Mouse (Mus musculus): Measurements from ENCODE around the gene Olfr91.
"Not testable (repeated sequence)": the region's sequence is repeated elsewhere in the genome, so short reads cannot be mapped to it uniquely, and the experiment has no call there.

The Olfr91 gene

DNA sequence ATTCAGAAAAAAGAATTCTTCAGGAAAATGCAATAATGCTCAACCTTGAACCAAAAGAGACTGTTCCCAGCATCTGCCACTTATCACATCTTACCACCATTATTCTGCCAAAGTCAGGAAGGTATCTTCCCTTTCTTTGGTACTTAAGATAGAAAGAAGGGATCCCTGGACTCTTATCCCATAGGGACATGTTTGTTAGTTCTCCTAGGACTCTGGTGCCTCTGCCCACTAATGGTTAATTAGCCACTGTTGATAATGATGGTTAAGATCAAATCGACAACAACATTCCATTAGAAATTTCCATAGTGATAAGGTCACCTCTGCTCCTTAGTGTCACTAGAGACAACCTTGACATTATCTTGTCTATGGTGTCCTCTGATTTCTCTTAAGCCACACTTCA lies at the start of gene Olfr91:
Gene Olfr91, minus strand, starts transcription at position 101 of the 400 bp plus-strand sequence.
- DNase-seq (ENCODE audit: low spot score), result no peak

- DNase-seq (ENCODE audit: low spot score), result not testable (repeated sequence)
These were observed 33.3 kb upstream of the Olfr91 start for GRCm38 (mm10) chr17:37131366-37131765.

- no peak for DNase-seq (ENCODE audit: low spot score)
These were observed 21.9 kb upstream of the Olfr91 start, which contains the start of gene Olfr92 for GRCm38 (mm10) chr17:37119988-37120387. Gene Olfr92, minus strand, starts transcription at chr17:37120088.

DNA sequence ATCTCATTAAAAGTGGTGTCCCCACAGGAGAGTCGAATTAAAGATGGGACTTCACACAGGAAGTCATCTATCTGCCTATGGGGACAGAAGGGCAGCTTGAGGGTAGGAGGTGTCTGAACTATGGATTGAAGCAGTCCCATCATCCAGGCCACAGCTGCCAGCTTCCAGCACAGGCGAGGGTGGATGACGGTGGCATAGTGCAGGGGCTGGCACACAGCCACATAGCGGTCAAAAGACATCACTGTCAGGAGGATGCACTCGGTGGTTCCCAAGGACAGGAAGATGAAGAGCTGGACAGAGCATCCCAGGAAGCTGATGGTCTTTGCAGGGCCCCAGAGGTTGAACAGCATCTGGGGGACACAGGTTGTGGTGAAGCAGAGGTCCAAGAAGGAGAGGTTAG lies 4.8 kb downstream of the Olfr91 start:
- no peak for DNase-seq (ENCODE audit: low spot score)

- DNase-seq (ENCODE audit: low spot score), result no peak
These were observed 5.9 kb downstream of the Olfr91 start for GRCm38 (mm10) chr17:37092198-37092597.

DNA sequence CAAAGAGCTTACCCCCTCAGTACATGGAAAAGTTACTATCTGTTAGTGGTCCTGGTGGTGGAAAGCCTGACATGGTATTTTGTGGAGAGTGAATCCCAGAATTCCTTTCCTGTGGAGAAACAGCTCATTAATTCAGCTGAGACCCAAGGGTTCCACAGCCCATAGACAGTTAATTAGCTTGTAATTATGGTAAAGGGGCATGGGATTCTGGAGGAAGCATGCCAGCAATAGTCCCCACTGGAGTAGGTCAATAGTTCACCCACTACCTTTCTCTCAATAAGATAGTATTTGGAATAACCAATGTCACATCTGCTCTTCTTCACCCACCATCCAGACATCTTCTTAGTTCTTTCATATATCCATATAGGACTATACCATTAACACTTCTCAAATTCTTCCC lies 9.7 kb downstream of the Olfr91 start, which contains the start of gene Olfr90:
Gene Olfr90, minus strand, starts transcription at position 101 of the 400 bp plus-strand sequence.
- DNase-seq (ENCODE audit: low spot score), result no peak

- no peak for DNase-seq (ENCODE audit: low spot score)
These were observed 12.5 kb downstream of the Olfr91 start for GRCm38 (mm10) chr17:37085545-37085944.

GRCm38 (mm10) chr17:37084632-37085031 lies 13.4 kb downstream of the Olfr91 start:
- no peak for DNase-seq (ENCODE audit: low spot score)

DNA sequence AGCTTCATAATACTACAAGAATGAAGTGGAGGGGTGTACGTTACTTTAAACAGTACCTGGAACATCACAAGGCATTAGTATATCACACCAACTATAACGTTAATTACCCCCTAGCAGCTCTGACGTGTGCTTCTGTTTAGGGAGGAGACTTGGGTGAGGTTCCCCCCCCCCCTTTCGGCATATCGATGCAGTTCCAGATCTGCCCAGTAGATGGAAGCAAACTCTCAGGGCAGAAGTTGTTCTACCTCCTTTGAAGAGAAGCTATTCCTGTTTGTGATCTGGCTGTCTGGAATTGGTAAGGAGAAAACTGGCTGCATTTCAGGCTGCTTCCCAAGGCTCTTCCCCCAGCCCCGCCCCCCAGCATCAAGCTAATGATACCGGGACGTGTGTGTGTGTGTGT lies 14.8 kb downstream of the Olfr91 start:
- no peak for DNase-seq (ENCODE audit: low spot score)

DNA sequence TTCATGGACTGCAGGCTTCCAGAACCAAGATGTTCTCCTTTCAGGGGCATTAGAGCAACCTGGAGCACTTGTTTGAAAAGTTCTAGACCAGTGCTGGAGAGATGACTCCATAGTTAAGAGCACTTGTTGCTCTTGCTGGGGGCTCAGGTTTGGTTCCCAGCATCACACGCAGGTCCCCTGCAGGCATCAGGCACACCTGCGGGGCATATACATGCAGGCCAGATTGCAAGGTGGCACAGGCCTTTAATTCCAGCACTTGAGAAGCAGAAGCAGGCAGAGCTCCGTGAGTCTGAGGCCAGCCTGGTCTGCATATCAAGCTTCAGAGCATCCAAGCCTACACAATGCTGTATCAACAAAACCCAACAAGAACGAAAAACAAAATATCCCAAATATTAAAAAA lies 16.4 kb downstream of the Olfr91 start:
- DNase-seq (ENCODE audit: low spot score), result no peak

- no peak for DNase-seq (ENCODE audit: low spot score)
These were observed 18.0 kb downstream of the Olfr91 start for GRCm38 (mm10) chr17:37080119-37080518.

GRCm38 (mm10) chr17:37078990-37079389 lies 19.1 kb downstream of the Olfr91 start:
- no peak for DNase-seq (ENCODE audit: low spot score)

- no peak for DNase-seq (ENCODE audit: low spot score)
These were observed 19.9 kb downstream of the Olfr91 start for GRCm38 (mm10) chr17:37078193-37078592.

DNA sequence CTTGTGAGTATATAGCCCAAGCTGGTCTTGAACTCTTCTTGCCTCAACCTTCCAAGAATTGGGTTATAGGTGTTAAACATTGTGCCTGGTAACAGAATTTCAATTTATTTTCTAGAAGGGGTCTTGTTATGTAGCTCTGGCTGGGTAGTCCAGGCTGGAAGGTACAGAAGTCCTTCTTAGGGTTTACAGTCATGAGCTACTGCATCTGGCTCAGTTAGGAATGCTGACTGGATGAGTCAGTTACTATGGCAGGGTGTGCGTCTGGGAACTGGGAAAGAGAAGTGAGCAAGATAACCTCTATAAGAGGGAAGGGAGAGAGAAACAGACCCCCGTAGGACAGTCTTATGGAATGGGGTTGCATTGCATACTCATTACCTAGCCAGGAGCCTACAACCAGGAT lies 22.3 kb downstream of the Olfr91 start:
- no peak for DNase-seq (ENCODE audit: low spot score)

- no peak for DNase-seq (ENCODE audit: low spot score)
These were observed 22.9 kb downstream of the Olfr91 start for GRCm38 (mm10) chr17:37075181-37075580.

DNA sequence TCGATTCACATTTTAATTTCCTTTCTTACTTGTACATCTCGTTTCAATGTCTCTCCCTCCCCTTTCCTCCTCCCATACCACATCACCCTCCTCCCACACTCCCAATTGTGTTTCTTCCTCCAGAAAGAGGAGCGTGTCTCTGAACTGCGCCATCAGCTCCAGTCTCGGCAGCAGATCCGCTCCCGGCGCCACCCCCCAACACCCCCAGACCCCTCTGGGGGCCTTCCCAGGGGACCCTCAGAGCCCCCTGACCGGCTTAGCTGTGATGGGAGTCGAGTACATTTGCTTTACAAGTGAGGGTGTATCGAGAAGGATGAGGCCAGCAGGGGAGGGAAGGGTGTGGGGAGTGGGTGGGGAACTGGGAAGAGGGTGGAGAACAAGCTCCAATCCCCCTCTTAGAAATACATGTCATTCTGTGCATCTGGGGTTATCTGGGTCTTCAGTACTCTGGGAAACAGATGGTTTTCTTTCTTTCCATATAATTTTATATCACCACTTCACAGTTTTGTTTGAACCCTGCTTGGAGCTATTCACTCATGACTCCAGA lies 25.3 kb downstream of the Olfr91 start:
- no peak for DNase-seq (ENCODE audit: low spot score)

DNA sequence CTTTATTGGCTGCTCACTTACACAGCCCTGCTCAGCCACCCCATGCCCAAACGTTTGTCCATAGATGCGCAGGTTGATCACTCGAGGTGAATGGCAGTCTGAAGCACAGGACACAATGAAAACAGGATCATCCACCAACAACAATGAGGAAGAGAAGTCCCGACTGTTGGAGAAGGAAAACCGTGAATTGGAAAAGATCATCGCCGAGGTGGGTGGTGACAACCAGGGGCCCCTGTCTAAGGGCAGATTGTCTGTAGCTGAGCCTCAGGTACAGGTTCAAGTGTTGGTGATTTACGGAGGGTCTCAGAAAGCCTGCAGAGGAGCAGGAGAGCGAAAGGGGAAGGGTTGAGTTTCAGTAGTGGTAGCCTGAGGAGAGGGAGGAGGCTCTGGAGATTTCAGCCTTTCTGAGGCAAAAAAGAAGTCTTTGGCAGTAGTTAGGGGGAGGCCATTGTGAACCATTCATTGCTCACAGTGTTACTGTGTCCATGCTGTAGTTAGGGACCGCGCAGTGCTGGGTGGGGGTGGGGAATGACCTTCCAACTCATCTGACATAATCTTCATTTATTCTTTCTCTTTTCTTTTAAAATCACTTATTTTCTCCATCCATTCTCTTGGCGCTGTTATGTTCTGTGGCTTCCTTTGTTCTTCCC lies 25.9 kb downstream of the Olfr91 start:
- no peak for DNase-seq (ENCODE audit: low spot score)

DNA sequence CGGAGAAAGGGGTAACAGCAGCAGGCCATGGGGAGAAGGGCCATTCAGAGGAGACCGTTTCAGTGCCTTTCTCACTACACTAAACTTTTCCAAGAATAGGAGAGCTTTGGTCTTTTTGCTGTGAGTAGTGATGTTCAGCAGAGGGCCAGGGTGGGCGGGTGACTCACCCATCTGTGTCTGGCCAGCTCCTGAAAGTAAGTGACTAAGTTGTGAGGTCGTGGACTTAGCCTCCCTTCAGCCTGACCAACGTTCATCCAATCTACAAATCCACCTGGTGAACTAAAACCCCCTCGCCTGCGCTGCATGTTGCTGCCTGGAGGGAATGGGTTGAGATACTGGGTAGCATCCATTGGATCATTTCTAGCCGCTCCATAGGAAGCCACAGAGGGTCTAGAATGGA lies 28.0 kb downstream of the Olfr91 start:
- DNase-seq (ENCODE audit: low spot score), result no peak

GRCm38 (mm10) chr17:37067861-37068260 lies 30.2 kb downstream of the Olfr91 start:
- DNase-seq (ENCODE audit: low spot score), result no peak

DNA sequence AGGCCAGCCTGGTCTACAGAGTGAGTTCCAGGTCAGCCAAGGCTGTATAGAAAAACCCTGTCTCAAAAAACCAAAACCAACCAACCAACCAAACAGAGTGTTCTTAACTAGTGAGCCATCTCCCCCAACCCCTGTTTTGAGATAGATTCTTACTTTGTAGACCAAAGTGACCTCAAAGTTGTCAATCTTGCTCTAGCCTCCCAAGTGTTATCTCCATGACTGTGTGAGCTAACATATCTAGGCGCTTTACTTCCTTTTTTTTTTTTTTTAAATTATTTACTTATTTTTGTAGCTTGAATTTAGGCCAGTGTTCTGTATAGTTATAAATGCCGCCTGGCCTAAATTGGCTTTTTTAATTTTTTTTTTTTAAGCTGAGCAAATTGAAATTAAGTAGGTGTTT lies 32.1 kb downstream of the Olfr91 start:
- no peak for DNase-seq (ENCODE audit: low spot score)

GRCm38 (mm10) chr17:37063686-37064495 lies 34.2 kb downstream of the Olfr91 start:
- no peak for DNase-seq (ENCODE audit: low spot score)

DNA sequence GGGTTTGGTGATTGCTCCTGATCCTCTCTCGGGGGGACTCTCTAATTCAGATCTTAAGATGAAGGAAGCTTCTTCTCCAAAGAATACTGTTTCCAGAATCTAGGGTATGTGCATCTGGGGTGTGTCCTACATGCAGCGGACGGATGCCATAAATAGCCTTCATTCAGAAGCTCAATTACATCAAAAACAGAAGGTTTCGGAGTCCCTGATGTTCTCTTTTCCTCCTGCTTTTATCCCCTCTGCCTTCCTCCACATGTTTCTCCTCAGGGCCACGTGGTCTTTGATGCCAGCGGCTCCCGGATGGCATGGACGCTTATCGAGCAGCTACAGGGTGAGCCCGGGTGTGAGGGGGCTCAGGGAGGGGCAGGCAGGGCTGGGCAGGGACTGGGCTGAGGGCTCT lies 35.0 kb downstream of the Olfr91 start:
- no peak for DNase-seq (ENCODE audit: low spot score)

DNA sequence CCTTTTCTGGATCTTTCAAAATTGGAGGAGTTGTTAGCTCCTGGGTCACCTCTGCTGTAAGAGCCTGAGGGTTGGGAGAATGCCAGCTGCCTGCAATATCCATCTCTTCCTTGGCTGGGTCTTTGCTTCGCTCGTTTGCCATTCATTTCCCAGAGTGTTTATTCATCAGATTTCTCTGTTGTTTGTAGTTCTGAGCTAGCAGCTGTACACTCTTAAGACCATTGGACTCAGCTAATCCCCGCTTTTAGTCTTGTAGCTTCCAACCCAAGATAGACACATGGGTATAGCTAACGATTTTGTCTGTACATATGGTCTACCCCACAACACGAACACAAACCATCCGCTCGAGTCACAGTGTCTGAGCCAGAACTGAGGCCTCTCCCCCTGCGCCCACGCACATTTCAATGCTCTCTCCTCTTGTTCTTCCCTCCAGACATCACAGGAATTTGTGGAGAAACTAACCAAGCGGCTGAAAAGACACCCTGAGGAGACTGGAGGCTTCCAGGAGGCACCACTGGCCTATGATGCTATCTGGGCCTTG lies 35.9 kb downstream of the Olfr91 start:
- no peak for DNase-seq (ENCODE audit: low spot score)
